ENCODE assay signal across 20 mouse cellular contexts in the genomic region with DNA sequence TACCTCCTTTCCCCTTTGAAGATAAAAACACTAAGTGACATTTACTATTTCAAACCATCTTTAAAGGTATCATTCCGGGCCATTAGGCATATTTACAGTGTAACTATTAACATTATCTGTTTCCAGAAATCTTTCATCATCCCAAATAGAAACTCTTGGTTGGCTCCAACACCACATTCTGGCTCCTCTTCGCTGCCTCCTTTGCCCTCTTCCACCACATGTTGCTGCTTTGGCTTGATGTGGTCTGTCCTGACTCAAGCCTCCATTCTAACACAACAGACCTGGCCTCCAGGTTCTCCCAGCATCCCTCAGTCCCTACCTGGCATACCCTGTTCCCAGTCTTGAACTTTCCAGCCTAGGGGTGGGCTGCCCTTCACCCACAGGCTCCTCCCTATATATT. TPM values are rescaled to one million over a fixed set of nuclear protein-coding genes. Genes with fewer than 3 reads are reported as not detected.
DNase-seq lines count a peak whose midpoint lies in the region; ATAC-seq and TF ChIP-seq lines count a peak whose summit lies in the region.
"Had no signal": no experiment of that assay in that cellular context is flagged by ENCODE, and none has a peak within 500 bp of the region (broad histone marks: within the 10 kb centered on the region; RNA-seq: fewer than 3 reads in every experiment).

No protein-coding gene starts in this region.

- no peak for TF ChIP-seq EP300 in liver, postnatal 0 days (IDR thresholded peaks at IDR 0.05; ENCODE audit: low read depth)

- DNase-seq in heart, embryonic 10.5 days (ENCODE audit: low spot score): no peak
- DNase-seq in heart, adult 11 months: no peak
- no peak for DNase-seq in liver, postnatal 0 days
- DNase-seq in liver (no peak), A20 (ENCODE audit: low read depth, low spot score) (peak; percentile 17)
- DNase-seq in layer of hippocampus, adult 9-10 months (ENCODE audit: low spot score): no peak
- DNase-seq in adrenal gland, postnatal 25 days: no peak
- DNase-seq: cerebellum, adult 11 months; cerebellum, postnatal 10 days; gastrocnemius, postnatal 10 days; heart, postnatal 14 days; liver, embryonic 13.5 days had no signal

- WGBS in heart, embryonic 10.5 days: 32% methylated on average over 2 of the region's 2 CpGs
- WGBS in liver, postnatal 0 days (ENCODE audit: insufficient replicate concordance): 53% methylated on average over 2 of the region's 2 CpGs
- WGBS in forebrain, embryonic 15.5 days: 58% methylated on average over 2 of the region's 2 CpGs

- H3K36me3 ChIP-seq in heart, embryonic 10.5 days: no peaks in the 10 kb centered on the region
- no peaks in the 10 kb centered on the region for H3K36me3 ChIP-seq in liver, postnatal 0 days (replicated peaks; ENCODE audit: insufficient read depth, low read length)
- H3K36me3 ChIP-seq in forebrain, embryonic 15.5 days: no peaks in the 10 kb centered on the region
- H3K36me3 ChIP-seq: embryonic facial prominence, embryonic 12.5 days; limb, embryonic 10.5 days; liver, embryonic 13.5 days; lung, embryonic 15.5 days; midbrain, embryonic 12.5 days had no signal

- TF ChIP-seq CTCF in liver, postnatal 0 days (IDR thresholded peaks at IDR 0.05; ENCODE audit: low read depth): no peak

- peak overlapping the region; percentile 44; the same call in 1 of the 2 replicates for H3K4me2 ChIP-seq in liver, postnatal 0 days (ENCODE audit: low read depth, low read length)
- H3K4me2 ChIP-seq in forebrain, embryonic 15.5 days (replicated peaks): no peak overlapping the region

- ATAC-seq in liver, postnatal 0 days: no peak
- peak; percentile 15; the same call in 1 of the 2 replicates for ATAC-seq in forebrain, embryonic 15.5 days (replicated peaks)

- H3K27me3 ChIP-seq in heart, embryonic 10.5 days (ENCODE audit: insufficient read depth, poor library complexity, severe bottlenecking): peaks cover 43% of the 10 kb centered on the region
- H3K27me3 ChIP-seq in liver, postnatal 0 days (ENCODE audit: insufficient read depth, low read length): no peaks in the 10 kb centered on the region
- H3K27me3 ChIP-seq in forebrain, embryonic 15.5 days: no peaks in the 10 kb centered on the region
- H3K27me3 ChIP-seq: liver, embryonic 13.5 days had no signal

- H3K9ac ChIP-seq in liver, postnatal 0 days (replicated peaks): no peak overlapping the region
- no peak overlapping the region for H3K9ac ChIP-seq in forebrain, embryonic 15.5 days (replicated peaks)
- H3K9ac ChIP-seq: embryonic facial prominence, embryonic 12.5 days; hindbrain, embryonic 14.5 days; liver, embryonic 13.5 days; lung, embryonic 15.5 days; midbrain, embryonic 12.5 days had no signal

- H3K9me3 ChIP-seq in heart, embryonic 10.5 days: no peaks in the 10 kb centered on the region
- no peaks in the 10 kb centered on the region for H3K9me3 ChIP-seq in liver, postnatal 0 days (ENCODE audit: low read length)
- no peaks in the 10 kb centered on the region for H3K9me3 ChIP-seq in forebrain, embryonic 15.5 days
- H3K9me3 ChIP-seq: embryonic facial prominence, embryonic 12.5 days; limb, embryonic 10.5 days; liver, embryonic 13.5 days; lung, embryonic 15.5 days; midbrain, embryonic 12.5 days had no signal

- H3K27ac ChIP-seq in heart, embryonic 10.5 days: no peak overlapping the region
- H3K27ac ChIP-seq in liver, postnatal 0 days (ENCODE audit: low read depth): no peak overlapping the region
- H3K27ac ChIP-seq in forebrain, embryonic 15.5 days (replicated peaks): peak overlapping the region; percentile 85
- H3K27ac ChIP-seq: embryonic facial prominence, embryonic 12.5 days; left cerebral cortex, adult 2 months; limb, embryonic 10.5 days; liver, embryonic 13.5 days; lung, embryonic 15.5 days; midbrain, embryonic 12.5 days had no signal

- 0 out of 2 replicates have a peak overlapping the region, but pooled peaks have one; percentile 43 for H3K4me3 ChIP-seq in heart, embryonic 10.5 days
- H3K4me3 ChIP-seq in liver, postnatal 0 days (ENCODE audit: low read depth, low read length): no peak overlapping the region
- no peak overlapping the region for H3K4me3 ChIP-seq in forebrain, embryonic 15.5 days
- H3K4me3 ChIP-seq: embryonic facial prominence, embryonic 12.5 days; erythroblast, embryonic 14.5 days; left cerebral cortex, adult 2 months; liver, embryonic 13.5 days; lung, embryonic 15.5 days; midbrain, embryonic 12.5 days had no signal

- peaks cover 49% of the 10 kb centered on the region for H3K4me1 ChIP-seq in heart, embryonic 10.5 days
- H3K4me1 ChIP-seq in liver, postnatal 0 days (ENCODE audit: insufficient read depth): peaks cover 14% of the 10 kb centered on the region
- peaks cover 59% of the 10 kb centered on the region for H3K4me1 ChIP-seq in forebrain, embryonic 15.5 days

RNA-seq across cellular contexts. Expression of a gene that starts 56.2 kb away (rescaled TPM):
- 2.1 and 2.9 TPM in 2 replicates for polyA plus RNA-seq in heart, embryonic 10.5 days (2016; fragmentation: Nextera tagmentation; extraction: Ambion mirVana)
- polyA plus RNA-seq in liver, postnatal 0 days (2015; fragmentation: Nextera tagmentation; extraction: Ambion mirVana): 4.4 and 4.9 TPM in 2 replicates
- 18.4 and 22.0 TPM in 2 replicates for polyA plus RNA-seq in forebrain, embryonic 15.5 days (2015; fragmentation: Nextera tagmentation; extraction: Ambion mirVana)
- total RNA-seq in adrenal gland, postnatal 25 days (2021): 38.4 and 46.1 TPM in 2 replicates
